Mouse (Mus musculus) lung, adult 2 months (tissue): Measurements from ENCODE around the gene Efnb3.
"Not testable (repeated sequence)": the region's sequence is repeated elsewhere in the genome, so short reads cannot be mapped to it uniquely, and the experiment has no call there.

ENCODE experiments used
- CTCF ChIP-seq: fragments of 200-500 bp; IDR thresholded peaks from 2 replicates; pipeline ENCODE4 v1.5.1; 2011; ENCODE audit warnings: mild to moderate bottlenecking, low read length, control low read depth; ENCODE audit not compliant: insufficient read depth
- POLR2A ChIP-seq: fragments of 200-500 bp; IDR thresholded peaks from 2 replicates; pipeline ENCODE4 v1.6.1; 2011; ENCODE audit warnings: low read depth, mild to moderate bottlenecking, control low read depth, low read length, borderline replicate concordance; ENCODE audit errors: extremely low read depth

DNA sequence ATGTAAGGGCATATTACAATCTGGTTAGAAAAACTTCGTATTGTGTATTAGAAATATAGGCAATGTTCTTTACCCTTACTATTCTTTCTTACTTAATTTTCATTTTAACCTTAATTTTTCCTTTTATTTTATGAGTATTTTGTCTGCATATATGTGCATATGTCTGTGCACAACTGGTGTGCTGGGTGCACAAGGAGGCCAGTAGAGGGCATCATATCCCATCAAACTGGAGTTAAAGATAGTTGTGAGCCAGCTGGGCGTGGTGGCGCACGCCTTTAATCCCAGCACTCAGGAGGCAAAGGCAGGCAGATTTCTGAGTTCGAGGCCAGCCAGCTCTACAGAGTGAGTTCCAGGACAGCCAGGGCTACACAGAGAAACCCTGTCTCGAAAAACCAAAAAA lies 29.2 kb downstream of the Efnb3 start:
- TF ChIP-seq CTCF, POLR2A: not testable (repeated sequence)
